Mouse (Mus musculus): ENCODE data around the gene Pde11a.

DNA sequence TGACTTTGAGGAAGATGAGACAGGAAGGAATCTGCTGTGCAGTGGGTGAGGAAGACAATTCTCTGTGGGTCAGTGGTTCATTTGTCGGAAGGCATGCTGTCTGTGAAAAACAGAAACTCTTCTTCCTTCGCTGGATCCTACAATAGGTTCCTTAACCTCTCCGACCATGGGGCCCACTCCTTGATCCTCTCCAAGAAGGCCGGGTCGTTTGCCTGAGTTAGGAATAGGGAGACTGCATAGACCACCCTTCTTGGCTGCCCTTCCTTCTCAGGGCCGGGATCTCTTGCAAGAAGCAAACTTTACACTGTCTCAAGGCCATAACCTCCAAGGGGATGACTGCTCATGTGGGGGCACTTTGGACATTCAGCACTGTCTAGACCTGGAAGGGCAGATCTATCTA lies 19.3 kb downstream of the Pde11a start:
- TF ChIP-seq POLR2A (IDR thresholded peaks at IDR 0.05; ENCODE audit: low read depth, low read length) (no peak), CTCF (IDR thresholded peaks at IDR 0.05; ENCODE audit: extremely low read depth, insufficient read length, insufficient replicate concordance, low read depth, low read length) (no peak)

Measured in small intestine, adult 2 months (tissue).